Mouse (Mus musculus): ENCODE data around the gene Oas1g.
"Not testable (repeated sequence)": the region's sequence is repeated elsewhere in the genome, so short reads cannot be mapped to it uniquely, and the experiment has no call there.

The Oas1g gene

GRCm38 (mm10) chr5:120887413-120887812 is at the start of gene Oas1g:
Gene Oas1g (minus strand): TSS chr5:120887613.
- not testable (repeated sequence) for DNase-seq (ENCODE audit: low spot score in 2 of 2)

- DNase-seq (ENCODE audit: low spot score in 2 of 2), result no peak
Observed at GRCm38 (mm10) chr5:120933966-120934365, 46.6 kb upstream of the Oas1g start.

- DNase-seq (ENCODE audit: low spot score in 2 of 2), result no peak
Observed at GRCm38 (mm10) chr5:120927036-120927435, 39.6 kb upstream of the Oas1g start.

- not testable (repeated sequence) for DNase-seq (ENCODE audit: low spot score in 2 of 2)
Observed at GRCm38 (mm10) chr5:120926311-120926710, 38.9 kb upstream of the Oas1g start.

GRCm38 (mm10) chr5:120924520-120924919 is 37.1 kb upstream of the Oas1g start:
- not testable (repeated sequence) for DNase-seq (ENCODE audit: low spot score in 2 of 2)

GRCm38 (mm10) chr5:120923969-120924368 is 36.6 kb upstream of the Oas1g start:
- no peak for DNase-seq (ENCODE audit: low spot score in 2 of 2)

GRCm38 (mm10) chr5:120920296-120920695 is 32.9 kb upstream of the Oas1g start:
- no peak for DNase-seq (ENCODE audit: low spot score in 2 of 2)

GRCm38 (mm10) chr5:120919156-120919935 is 31.9 kb upstream of the Oas1g start:
- not testable (repeated sequence) for DNase-seq (ENCODE audit: low spot score in 2 of 2)

GRCm38 (mm10) chr5:120914204-120914603 is 26.8 kb upstream of the Oas1g start, which contains the start of gene Oas1d:
Gene Oas1d (plus strand): TSS chr5:120914536.
- DNase-seq (ENCODE audit: low spot score in 2 of 2), result not testable (repeated sequence)

GRCm38 (mm10) chr5:120908196-120908920 is 20.9 kb upstream of the Oas1g start:
- no peak for DNase-seq (ENCODE audit: low spot score in 2 of 2)

- not testable (repeated sequence) for DNase-seq (ENCODE audit: low spot score in 2 of 2)
Observed at GRCm38 (mm10) chr5:120906791-120907733, 19.6 kb upstream of the Oas1g start, which contains the start of gene Oas1a. Gene Oas1a (minus strand): TSS chr5:120907521.

- no peak for DNase-seq (ENCODE audit: low spot score in 2 of 2)
Observed at GRCm38 (mm10) chr5:120902056-120902455, 14.6 kb upstream of the Oas1g start.

- DNase-seq (ENCODE audit: low spot score in 2 of 2), result no peak
Observed at GRCm38 (mm10) chr5:120900666-120901065, 13.3 kb upstream of the Oas1g start.

- DNase-seq (ENCODE audit: low spot score in 2 of 2), result no peak
Observed at GRCm38 (mm10) chr5:120898726-120899125, 11.3 kb upstream of the Oas1g start.

GRCm38 (mm10) chr5:120898307-120898706 is 10.9 kb upstream of the Oas1g start:
- no peak for DNase-seq (ENCODE audit: low spot score in 2 of 2)

- no peak for DNase-seq (ENCODE audit: low spot score in 2 of 2)
Observed at GRCm38 (mm10) chr5:120895231-120895900, 8.0 kb upstream of the Oas1g start.

GRCm38 (mm10) chr5:120894692-120895091 is 7.3 kb upstream of the Oas1g start:
- DNase-seq (ENCODE audit: low spot score in 2 of 2), result not testable (repeated sequence)

- not testable (repeated sequence) for DNase-seq (ENCODE audit: low spot score in 2 of 2)
Observed at GRCm38 (mm10) chr5:120893866-120894265, 6.5 kb upstream of the Oas1g start.

- DNase-seq (ENCODE audit: low spot score in 2 of 2), result no peak
Observed at GRCm38 (mm10) chr5:120892243-120892660, 4.8 kb upstream of the Oas1g start.

- not testable (repeated sequence) for DNase-seq (ENCODE audit: low spot score in 2 of 2)
Observed at GRCm38 (mm10) chr5:120891566-120892242, 4.3 kb upstream of the Oas1g start.

Data from frontal cortex, postnatal 10 days (tissue).